Mouse (Mus musculus): ENCODE measurements around the gene Dlgap4. TPM values are rescaled to one million over a fixed set of nuclear protein-coding genes. Genes with fewer than 3 reads are reported as not detected.
"Not testable (repeated sequence)": the region's sequence is repeated elsewhere in the genome, so short reads cannot be mapped to it uniquely, and the experiment has no call there.

The Dlgap4 gene
- total RNA-seq, 2 experiments from 2014 or later, result 35.5 to 38.2 TPM

- no peak for DNase-seq
- intact Hi-C loops (cut with DNase I), result no loop called here
Measured at GRCm38 (mm10) chr2:156784016-156784585, 170.6 kb downstream of the Dlgap4 start.

- intact Hi-C loops (cut with DNase I), result no loop called here
- DNase-seq, result no peak
Measured at GRCm38 (mm10) chr2:156784891-156785290, 171.4 kb downstream of the Dlgap4 start.

- intact Hi-C loops (cut with DNase I); DNase-seq: not testable (repeated sequence)
Measured at GRCm38 (mm10) chr2:156786369-156786768, 172.9 kb downstream of the Dlgap4 start.

GRCm38 (mm10) chr2:156787090-156787775, 173.7 kb downstream of the Dlgap4 start:
- no peak for DNase-seq
- intact Hi-C loops (cut with DNase I), result no loop called here

GRCm38 (mm10) chr2:156787776-156788105, 174.2 kb downstream of the Dlgap4 start:
- no peak for DNase-seq
- intact Hi-C loops (cut with DNase I), result no loop called here

- intact Hi-C loops (cut with DNase I), result no loop called here
- DNase-seq, result no peak
Measured at GRCm38 (mm10) chr2:156788836-156789235, 175.3 kb downstream of the Dlgap4 start.

- DNase-seq, result no peak
- intact Hi-C loops (cut with DNase I), result no loop called here
Measured at GRCm38 (mm10) chr2:156798516-156798915, 185.0 kb downstream of the Dlgap4 start.

GRCm38 (mm10) chr2:156801045-156801444, 187.5 kb downstream of the Dlgap4 start:
- DNase-seq, result no peak
- intact Hi-C loops (cut with DNase I), result no loop called here

GRCm38 (mm10) chr2:156802116-156802515, 188.6 kb downstream of the Dlgap4 start:
- intact Hi-C loops (cut with DNase I); DNase-seq: not testable (repeated sequence)

GRCm38 (mm10) chr2:156803698-156804372, 190.3 kb downstream of the Dlgap4 start:
- no peak for DNase-seq
- intact Hi-C loops (cut with DNase I), result no loop called here

GRCm38 (mm10) chr2:156804589-156804988, 191.1 kb downstream of the Dlgap4 start:
- DNase-seq, result no peak
- intact Hi-C loops (cut with DNase I), result no loop called here

GRCm38 (mm10) chr2:156806886-156807285, 193.4 kb downstream of the Dlgap4 start:
- intact Hi-C loops (cut with DNase I), result no loop called here
- no peak for DNase-seq

- intact Hi-C loops (cut with DNase I), result loop anchor here (1.0 to 2.0 kb wide), 2 partner anchors 45 to 221 kb away; no protein-coding TSS in a partner anchor
Measured at GRCm38 (mm10) chr2:156809579-156809978, 196.1 kb downstream of the Dlgap4 start.

GRCm38 (mm10) chr2:156810716-156811115, 197.2 kb downstream of the Dlgap4 start:
- no peak for DNase-seq
- intact Hi-C loops (cut with DNase I), result loop anchor here (5.0 kb wide), 1 partner anchor 282 kb away; no protein-coding TSS in a partner anchor

More at GRCm38 (mm10) chr2:156809579-156809978, 196.1 kb downstream of the Dlgap4 start:
- peak; percentile 74 to 77 for DNase-seq

- no peak for DNase-seq
- intact Hi-C loops (cut with DNase I), result loop anchor here (5.0 kb wide), 1 partner anchor 281 kb away; no protein-coding TSS in a partner anchor
Measured at GRCm38 (mm10) chr2:156811556-156811955, 198.1 kb downstream of the Dlgap4 start.

Other genes with a start within 250 kb of the Dlgap4 start
- 1 to 10 TPM; 6.3 to 9.1 TPM for gene Epb41l1, start 192.8 kb upstream of the Dlgap4 start, total RNA-seq (2021)
- gene Aar2, start 66.1 kb upstream of the Dlgap4 start, total RNA-seq (2021), result 10 to 100 TPM; 22.1 to 28.0 TPM
- 100 to 1,000 TPM in 1 of 2 experiments, 10 to 100 TPM in 1; 97.9 to 115 TPM for gene Myl9, start 161.7 kb downstream of the Dlgap4 start, total RNA-seq (2021)
- under 1 TPM; 0.51 to 0.72 TPM for gene Tgif2, start 226.3 kb downstream of the Dlgap4 start, total RNA-seq (2021)
- gene 4930518I15Rik, start 244.2 kb downstream of the Dlgap4 start, total RNA-seq (2021), result 1 to 10 TPM in 1 of 2 experiments, under 1 TPM in 1; 0.65 to 1.1 TPM
- gene Rab5if, start 249.4 kb downstream of the Dlgap4 start, total RNA-seq (2021), result 100 to 1,000 TPM; 114 to 123 TPM